Mouse (Mus musculus): ENCODE measurements around the gene Kpna1. TPM values are rescaled to one million over a fixed set of nuclear protein-coding genes. Genes with fewer than 3 reads are reported as not detected.
"Not testable (repeated sequence)": the region's sequence is repeated elsewhere in the genome, so short reads cannot be mapped to it uniquely, and the experiment has no call there.

The Kpna1 gene
- polyA plus RNA-seq, 1 experiment from 2014 or later, result 86.5 TPM

DNA sequence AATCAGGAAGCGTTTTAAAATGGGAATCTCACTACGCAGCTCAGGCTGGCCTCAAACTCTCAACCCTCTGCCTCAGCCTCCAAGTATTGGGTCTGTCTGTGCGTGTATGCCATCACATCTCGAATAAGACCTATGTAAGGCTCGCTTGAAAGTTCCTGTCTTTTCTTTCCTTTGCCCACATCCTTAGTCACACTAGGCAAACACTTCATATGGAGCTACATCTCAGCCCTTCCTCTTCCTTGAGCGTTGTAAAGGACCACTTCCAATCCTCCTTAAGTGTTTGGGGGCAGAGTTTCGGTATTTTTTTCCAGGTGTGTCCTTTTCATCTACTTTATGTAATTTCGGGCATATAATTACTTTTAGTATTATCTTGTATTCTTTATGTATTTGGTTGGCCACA is 76.4 kb downstream of the Kpna1 start:
- 92% methylated on average over 8 of the region's 8 CpGs for WGBS
- Histone ChIP-seq H3K4me1 (replicated peaks; ENCODE audit: control insufficient read depth, insufficient read depth, low read length) (no peaks in the 10 kb centered on the region), H3K27ac (ENCODE audit: low read depth, low read length) (no peak overlapping the region), H3K27me3 (ENCODE audit: control insufficient read depth, insufficient read depth, low read length) (no peaks in the 10 kb centered on the region), H3K9ac (ENCODE audit: low read length) (no peak overlapping the region), H3K9me3 (ENCODE audit: control insufficient read depth, low read length) (no peaks in the 10 kb centered on the region), H3K4me3 (ENCODE audit: low read depth, low read length) (no peak overlapping the region), H3K36me3 (ENCODE audit: control insufficient read depth, insufficient read depth, low read length) (no peaks in the 10 kb centered on the region; the same call in 1 of the 2 replicates), H3K4me2 (ENCODE audit: low read depth, low read length, severe bottlenecking) (no peak overlapping the region)
- no peak for DNase-seq (ENCODE audit: low spot score)
- no peak for ATAC-seq (replicated peaks; ENCODE audit: low FRiP score)

DNA sequence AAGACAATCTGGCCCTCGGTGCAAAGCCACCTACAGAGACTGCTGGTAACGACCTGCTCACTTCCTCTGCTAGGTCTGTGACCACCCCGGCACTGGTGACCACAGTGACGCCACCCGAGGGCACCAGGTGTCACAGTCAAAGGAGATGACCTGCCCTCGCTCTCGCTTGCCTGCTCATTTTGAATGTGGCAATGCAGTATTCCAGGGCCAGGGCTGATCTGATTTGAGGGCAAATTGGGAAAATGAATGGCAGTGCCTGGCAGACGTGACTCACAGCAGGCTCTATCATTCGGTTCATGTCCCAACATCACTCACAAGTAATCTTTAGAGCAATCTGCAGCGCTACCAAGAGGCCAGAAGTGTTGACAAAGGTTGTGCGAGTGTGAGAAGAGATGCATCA is 77.9 kb downstream of the Kpna1 start:
- no peaks in the 10 kb centered on the region for H3K27me3 ChIP-seq (ENCODE audit: control insufficient read depth, insufficient read depth, low read length)
- ATAC-seq (replicated peaks; ENCODE audit: low FRiP score), result no peak
- H3K4me1 ChIP-seq (replicated peaks; ENCODE audit: control insufficient read depth, insufficient read depth, low read length), result no peaks in the 10 kb centered on the region
- no peak overlapping the region for H3K4me3 ChIP-seq (ENCODE audit: low read depth, low read length)
- no peak overlapping the region for H3K4me2 ChIP-seq (ENCODE audit: low read depth, low read length, severe bottlenecking)
- 76% methylated on average over 11 of the region's 11 CpGs for WGBS
- H3K27ac ChIP-seq (ENCODE audit: low read depth, low read length), result no peak overlapping the region
- H3K36me3 ChIP-seq (ENCODE audit: control insufficient read depth, insufficient read depth, low read length), result no peaks in the 10 kb centered on the region; the same call in 1 of the 2 replicates
- H3K9ac ChIP-seq (ENCODE audit: low read length), result no peak overlapping the region
- no peaks in the 10 kb centered on the region for H3K9me3 ChIP-seq (ENCODE audit: control insufficient read depth, low read length)
- DNase-seq (ENCODE audit: low spot score), result no peak

DNA sequence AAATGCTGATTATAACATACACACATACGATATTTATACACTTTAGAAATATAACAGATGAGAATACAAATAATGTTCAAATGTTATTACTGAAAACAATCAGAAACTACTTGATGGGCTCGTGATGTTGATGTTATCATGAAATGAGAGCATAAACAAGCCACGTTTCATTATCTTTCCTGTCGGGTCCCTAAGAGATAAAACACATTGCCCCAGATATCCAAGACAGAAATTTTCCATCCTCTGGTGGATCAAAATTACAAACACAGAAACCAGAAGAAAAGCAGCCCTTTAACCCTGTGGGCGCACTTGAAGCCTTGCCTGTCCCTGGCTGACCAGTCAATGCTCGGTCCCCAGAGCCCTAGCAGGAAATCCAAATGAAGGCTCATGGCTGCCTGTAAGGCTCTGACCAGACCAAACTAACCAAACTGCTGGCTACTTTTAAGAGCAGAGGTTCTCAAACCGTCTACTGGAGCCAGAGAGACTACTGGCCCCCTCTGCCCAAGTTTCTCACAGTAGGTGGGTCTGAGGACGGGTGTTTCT is 79.5 kb downstream of the Kpna1 start:
- H3K9me3 ChIP-seq (ENCODE audit: control insufficient read depth, low read length), result no peaks in the 10 kb centered on the region
- no peak overlapping the region for H3K9ac ChIP-seq (ENCODE audit: low read length)
- no peak overlapping the region for H3K27ac ChIP-seq (ENCODE audit: low read depth, low read length)
- H3K27me3 ChIP-seq (ENCODE audit: control insufficient read depth, insufficient read depth, low read length), result no peaks in the 10 kb centered on the region
- H3K36me3 ChIP-seq (ENCODE audit: control insufficient read depth, insufficient read depth, low read length), result no peaks in the 10 kb centered on the region
- no peak overlapping the region for H3K4me2 ChIP-seq (ENCODE audit: low read depth, low read length, severe bottlenecking)
- H3K4me3 ChIP-seq (ENCODE audit: low read depth, low read length), result no peak overlapping the region
- H3K4me1 ChIP-seq (replicated peaks; ENCODE audit: control insufficient read depth, insufficient read depth, low read length), result no peaks in the 10 kb centered on the region
- DNase-seq (ENCODE audit: low spot score), result no peak
- no peak for ATAC-seq (replicated peaks; ENCODE audit: low FRiP score)
- WGBS, result 91% methylated on average over 8 of the region's 8 CpGs

DNA sequence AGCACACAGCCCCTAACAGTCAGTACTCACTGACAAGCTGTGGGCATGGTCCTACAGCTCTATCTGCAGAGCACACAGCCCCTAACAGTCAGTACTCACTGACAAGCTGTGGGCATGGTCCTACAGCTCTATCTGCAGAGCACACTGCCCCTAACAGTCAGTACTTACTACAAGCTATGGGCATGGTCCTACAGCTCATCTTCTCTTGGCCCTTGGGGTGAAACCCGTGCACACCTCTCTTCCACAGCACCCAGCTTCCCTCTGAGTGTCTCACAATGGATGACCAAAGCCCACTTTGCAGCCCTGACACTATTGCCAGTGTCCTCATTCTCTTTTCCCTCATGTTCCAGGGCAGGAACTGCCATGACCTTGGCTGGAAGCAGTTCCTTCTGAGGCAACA is 84.0 kb downstream of the Kpna1 start:
- not testable (repeated sequence) for H3K4me3 ChIP-seq (ENCODE audit: low read depth, low read length); H3K36me3 ChIP-seq (ENCODE audit: control insufficient read depth, insufficient read depth, low read length); H3K9me3 ChIP-seq (ENCODE audit: control insufficient read depth, low read length); DNase-seq (ENCODE audit: low spot score); ATAC-seq (replicated peaks; ENCODE audit: low FRiP score); H3K27me3 ChIP-seq (ENCODE audit: control insufficient read depth, insufficient read depth, low read length); H3K4me2 ChIP-seq (ENCODE audit: low read depth, low read length, severe bottlenecking); H3K4me1 ChIP-seq (replicated peaks; ENCODE audit: control insufficient read depth, insufficient read depth, low read length); H3K9ac ChIP-seq (ENCODE audit: low read length); H3K27ac ChIP-seq (ENCODE audit: low read depth, low read length)
- WGBS, result 72% methylated on average over 1 of the region's 1 CpGs

DNA sequence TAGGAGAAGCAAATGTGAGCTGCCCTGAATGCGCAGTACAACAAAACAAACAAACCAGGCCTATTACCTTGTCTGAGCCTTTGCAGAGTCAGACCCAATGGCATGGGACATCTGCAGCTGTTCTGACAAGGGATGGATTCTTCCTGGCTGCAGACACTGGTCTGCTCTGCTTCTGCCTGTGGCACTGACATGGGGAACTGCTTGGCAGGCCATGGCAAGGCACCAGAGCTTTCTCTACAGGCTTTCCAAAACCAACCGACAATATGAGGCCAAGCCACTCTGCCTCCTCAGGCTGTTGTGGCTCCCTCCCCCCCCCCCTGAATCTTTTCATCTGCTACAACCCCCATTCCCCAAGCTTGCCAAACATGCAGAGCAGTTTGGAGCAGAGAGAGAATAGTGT is 84.8 kb downstream of the Kpna1 start:
- ATAC-seq (replicated peaks; ENCODE audit: low FRiP score) (no peak), DNase-seq (ENCODE audit: low spot score) (no peak)
- no peaks in the 10 kb centered on the region for H3K9me3 ChIP-seq (ENCODE audit: control insufficient read depth, low read length)
- no peak overlapping the region for H3K9ac ChIP-seq (ENCODE audit: low read length)
- no peaks in the 10 kb centered on the region for H3K27me3 ChIP-seq (ENCODE audit: control insufficient read depth, insufficient read depth, low read length)
- 79% methylated on average over 2 of the region's 2 CpGs for WGBS
- no peaks in the 10 kb centered on the region for H3K36me3 ChIP-seq (ENCODE audit: control insufficient read depth, insufficient read depth, low read length)
- H3K4me1 ChIP-seq (replicated peaks; ENCODE audit: control insufficient read depth, insufficient read depth, low read length), result 0 out of 2 replicates have a peak, but pooled peaks cover under 1% of the 10 kb centered on the region
- H3K27ac ChIP-seq (ENCODE audit: low read depth, low read length), result no peak overlapping the region
- H3K4me2 ChIP-seq (ENCODE audit: low read depth, low read length, severe bottlenecking), result no peak overlapping the region
- no peak overlapping the region for H3K4me3 ChIP-seq (ENCODE audit: low read depth, low read length)

DNA sequence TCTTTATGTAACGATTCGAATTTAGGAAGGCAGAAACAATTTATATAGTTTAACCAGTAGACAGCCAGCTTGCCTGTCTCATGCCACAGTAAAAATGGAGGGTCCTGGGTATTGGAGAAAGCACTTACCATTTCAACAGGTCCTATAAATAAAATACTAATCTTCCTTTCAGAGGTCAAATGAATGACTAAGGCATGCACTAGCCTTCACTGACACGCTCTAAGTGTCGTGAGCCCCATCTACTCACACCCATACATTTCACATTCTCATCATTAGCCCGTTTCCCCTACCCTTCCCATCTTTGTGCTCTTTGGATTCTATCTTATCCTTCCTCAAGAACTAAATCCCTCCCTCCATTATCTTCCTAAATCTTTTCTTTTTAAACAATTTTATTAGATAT is 86.4 kb downstream of the Kpna1 start:
- H3K27ac ChIP-seq (ENCODE audit: low read depth, low read length), result no peak overlapping the region
- H3K4me3 ChIP-seq (ENCODE audit: low read depth, low read length), result no peak overlapping the region
- WGBS, result 85% methylated on average over 5 of the region's 5 CpGs
- ATAC-seq (replicated peaks; ENCODE audit: low FRiP score) (no peak), DNase-seq (ENCODE audit: low spot score) (no peak)
- H3K36me3 ChIP-seq (ENCODE audit: control insufficient read depth, insufficient read depth, low read length), result no peaks in the 10 kb centered on the region
- no peak overlapping the region for H3K9ac ChIP-seq (ENCODE audit: low read length)
- H3K4me2 ChIP-seq (ENCODE audit: low read depth, low read length, severe bottlenecking), result no peak overlapping the region
- no peaks in the 10 kb centered on the region for H3K27me3 ChIP-seq (ENCODE audit: control insufficient read depth, insufficient read depth, low read length)
- no peaks in the 10 kb centered on the region for H3K9me3 ChIP-seq (ENCODE audit: control insufficient read depth, low read length)
- peaks cover 12% of the 10 kb centered on the region for H3K4me1 ChIP-seq (replicated peaks; ENCODE audit: control insufficient read depth, insufficient read depth, low read length)

DNA sequence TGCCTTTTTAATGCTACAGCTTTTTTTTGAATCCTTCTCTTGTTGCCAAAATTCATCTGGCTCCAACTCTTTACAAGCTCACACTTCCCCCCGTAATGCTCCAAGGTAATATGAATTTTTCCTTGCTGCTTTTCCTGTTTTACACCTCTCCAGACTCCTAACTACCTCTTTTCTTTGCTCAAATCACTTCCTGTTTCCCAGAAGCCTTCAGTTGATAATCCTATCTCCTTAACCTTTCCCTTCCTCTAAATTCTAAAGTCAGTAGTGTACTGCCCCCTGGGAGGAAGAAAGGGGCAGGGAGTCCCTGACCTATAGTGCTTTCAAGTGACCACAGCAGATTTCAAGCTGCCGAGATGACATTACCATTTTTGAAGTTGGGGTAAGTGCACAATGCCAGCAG is 89.1 kb downstream of the Kpna1 start:
- Histone ChIP-seq H3K27me3 (ENCODE audit: control insufficient read depth, insufficient read depth, low read length) (no peaks in the 10 kb centered on the region), H3K4me3 (ENCODE audit: low read depth, low read length) (no peak overlapping the region), H3K9me3 (ENCODE audit: control insufficient read depth, low read length) (no peaks in the 10 kb centered on the region), H3K4me2 (ENCODE audit: low read depth, low read length, severe bottlenecking) (no peak overlapping the region), H3K36me3 (ENCODE audit: control insufficient read depth, insufficient read depth, low read length) (no peaks in the 10 kb centered on the region), H3K4me1 (replicated peaks; ENCODE audit: control insufficient read depth, insufficient read depth, low read length) (peaks cover 14% of the 10 kb centered on the region), H3K9ac (ENCODE audit: low read length) (no peak overlapping the region), H3K27ac (ENCODE audit: low read depth, low read length) (no peak overlapping the region)
- ATAC-seq (replicated peaks; ENCODE audit: low FRiP score) (no peak), DNase-seq (ENCODE audit: low spot score) (no peak)
- 83% methylated on average over 2 of the region's 2 CpGs for WGBS

DNA sequence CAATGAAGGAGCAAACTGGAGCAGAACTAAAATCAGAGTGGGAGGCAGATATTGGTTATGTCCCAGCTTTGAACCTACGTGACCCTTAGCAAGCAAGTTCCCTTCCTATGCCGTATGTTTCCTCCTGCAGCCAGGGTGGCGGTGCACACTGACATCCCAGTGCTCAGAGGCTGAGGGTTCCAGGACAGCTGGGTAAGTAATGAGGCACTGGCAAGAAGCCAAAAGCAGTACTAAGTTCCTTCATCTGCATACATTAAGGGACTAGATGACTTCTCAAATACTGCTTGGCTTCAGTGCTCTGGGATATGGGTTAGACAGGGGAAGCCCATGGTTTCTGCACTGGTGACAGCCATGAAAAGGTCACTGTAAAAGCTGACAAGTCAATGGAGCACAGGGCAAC is 89.8 kb downstream of the Kpna1 start:
- no peaks in the 10 kb centered on the region for H3K36me3 ChIP-seq (ENCODE audit: control insufficient read depth, insufficient read depth, low read length)
- DNase-seq (ENCODE audit: low spot score) (no peak), ATAC-seq (replicated peaks; ENCODE audit: low FRiP score) (no peak)
- H3K9ac ChIP-seq (ENCODE audit: low read length), result no peak overlapping the region
- 82% methylated on average over 3 of the region's 3 CpGs for WGBS
- no peak overlapping the region for H3K27ac ChIP-seq (ENCODE audit: low read depth, low read length)
- peaks cover 14% of the 10 kb centered on the region for H3K4me1 ChIP-seq (replicated peaks; ENCODE audit: control insufficient read depth, insufficient read depth, low read length)
- no peaks in the 10 kb centered on the region for H3K9me3 ChIP-seq (ENCODE audit: control insufficient read depth, low read length)
- H3K27me3 ChIP-seq (ENCODE audit: control insufficient read depth, insufficient read depth, low read length), result no peaks in the 10 kb centered on the region
- no peak overlapping the region for H3K4me3 ChIP-seq (ENCODE audit: low read depth, low read length)
- H3K4me2 ChIP-seq (ENCODE audit: low read depth, low read length, severe bottlenecking), result no peak overlapping the region

DNA sequence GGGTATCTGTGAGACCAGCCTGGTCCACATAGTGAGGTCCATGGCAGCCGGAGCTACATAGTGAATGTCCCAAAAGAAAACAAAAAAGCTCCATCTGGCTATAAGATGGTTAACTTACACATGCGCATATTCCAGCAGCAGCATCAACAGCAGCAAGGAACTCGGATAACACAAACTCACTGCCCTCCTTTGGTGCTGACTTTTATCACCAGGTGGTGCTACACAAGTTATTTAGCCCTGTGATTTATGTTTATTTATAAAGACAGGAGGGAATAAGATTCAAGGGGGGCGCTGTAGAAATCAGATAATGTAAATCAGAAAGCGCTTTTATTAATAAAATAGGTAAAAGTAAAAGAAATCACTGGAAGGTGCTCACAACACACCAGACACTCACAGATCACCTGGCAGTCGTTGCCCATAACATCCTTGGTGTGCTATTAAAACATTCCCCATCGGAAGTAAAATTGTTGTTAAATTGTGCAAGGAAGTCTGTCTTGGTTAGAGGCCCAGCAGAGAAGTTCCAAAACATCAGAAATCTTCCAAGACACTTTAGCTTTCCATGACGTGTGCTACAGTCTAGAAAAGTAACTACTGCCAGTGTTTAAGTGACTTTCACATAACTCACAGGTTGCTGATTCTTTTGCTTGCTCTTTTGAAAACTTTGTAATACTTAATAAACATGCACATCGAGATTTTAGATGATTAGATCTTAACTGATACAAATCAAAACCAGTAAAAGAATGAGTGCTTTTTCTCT is 91.4 kb downstream of the Kpna1 start:
- DNase-seq (ENCODE audit: low spot score), result no peak

More for the DNA sequence above, 91.4 kb downstream of the Kpna1 start:
- no peak for ATAC-seq (replicated peaks; ENCODE audit: low FRiP score)
- 49% methylated on average over 9 of the region's 9 CpGs for WGBS
- peak overlapping the region; percentile 74 for H3K4me3 ChIP-seq (ENCODE audit: low read depth, low read length)
- H3K9me3 ChIP-seq (ENCODE audit: control insufficient read depth, low read length), result no peaks in the 10 kb centered on the region
- H3K27ac ChIP-seq (ENCODE audit: low read depth, low read length), result no peak overlapping the region
- no peaks in the 10 kb centered on the region for H3K27me3 ChIP-seq (ENCODE audit: control insufficient read depth, insufficient read depth, low read length)
- peaks cover 14% of the 10 kb centered on the region for H3K4me1 ChIP-seq (replicated peaks; ENCODE audit: control insufficient read depth, insufficient read depth, low read length)
- peak overlapping the region; percentile 27; the same call in 1 of the 2 replicates for H3K9ac ChIP-seq (ENCODE audit: low read length)
- no peaks in the 10 kb centered on the region for H3K36me3 ChIP-seq (ENCODE audit: control insufficient read depth, insufficient read depth, low read length)
- peak overlapping the region; percentile 48 for H3K4me2 ChIP-seq (ENCODE audit: low read depth, low read length, severe bottlenecking)
